Mouse (Mus musculus) midbrain, embryonic 11.5 days (tissue): ENCODE measurements around the gene Tenm3. TPM values are rescaled to one million over a fixed set of nuclear protein-coding genes. Genes with fewer than 3 reads are reported as not detected.

Experiments
- ATAC-seq: fragments of 200-750 bp; cut with Nextera tagmentation; 2 replicates; pipeline ENCODE4 v1.8.0; 2017; ENCODE audit warnings: moderate TSS enrichment, moderate library complexity; ENCODE audit not compliant: low FRiP score
- DNase-seq: peaks from one replicate; pipeline ENCODE4 v3.0.0; 2015; ENCODE audit warnings: low spot score; ENCODE audit errors: missing footprints
- H3K27ac ChIP-seq: fragments of 300-500 bp; sonication (generic); 2 replicates; pipeline ENCODE4 v1.5.1; 2014; ENCODE audit warnings: low read depth, low read length
- H3K27me3 ChIP-seq: fragments of 300-500 bp; sonication (generic); 2 replicates; pipeline ENCODE4 v1.6.1; 2014; ENCODE audit warnings: mild to moderate bottlenecking, low read length, moderate library complexity, mixed read lengths; ENCODE audit not compliant: control insufficient read depth, insufficient read depth
- H3K36me3 ChIP-seq: fragments of 300-500 bp; sonication (generic); 2 replicates; pipeline ENCODE4 v1.6.1; 2014; ENCODE audit warnings: mild to moderate bottlenecking, low read length, moderate library complexity, mixed read lengths; ENCODE audit not compliant: control insufficient read depth, insufficient read depth
- H3K4me1 ChIP-seq: fragments of 300-500 bp; sonication (generic); 2 replicates; pipeline ENCODE4 v1.6.1; 2014; ENCODE audit warnings: low read length; ENCODE audit not compliant: control insufficient read depth, insufficient read depth
- H3K4me2 ChIP-seq: fragments of 300-500 bp; sonication (generic); 2 replicates; pipeline ENCODE4 v1.6.1; 2014; ENCODE audit warnings: mild to moderate bottlenecking, moderate library complexity
- H3K4me3 ChIP-seq: fragments of 300-500 bp; sonication (generic); 2 replicates; pipeline ENCODE4 v1.5.1; 2014; ENCODE audit warnings: low read depth, low read length
- H3K9ac ChIP-seq: fragments of 300-500 bp; sonication (generic); 2 replicates; pipeline ENCODE4 v1.6.1; 2014; ENCODE audit warnings: low read length
- H3K9me3 ChIP-seq: fragments of 300-500 bp; sonication (generic); 2 replicates; pipeline ENCODE4 v1.6.1; 2016; ENCODE audit warnings: low read length; ENCODE audit not compliant: control insufficient read depth
- WGBS: fragments of 180-500 bp; shearing (Covaris S2); extraction: QIAGEN DNeasy Blood & Tissue Kit; methylation state at CpG from one replicate; pipeline ENCODE4 v1.1.7; 2014; 5-methylcytosine and 5-hydroxymethylcytosine counted together
- polyA plus RNA-seq: library from polyadenylated mRNA; unstranded; fragments of >200 nt; fragmentation: Nextera tagmentation; extraction: Ambion mirVana; gene quantifications from 2 replicates; pipeline ENCODE4 v1.2.1, GENCODE M21; 2014

Tenm3 gene
- polyA plus RNA-seq, 1 experiment from 2014 or later: 39.6 TPM

GRCm38 (mm10) chr8:48673476-48673875, 170.3 kb downstream of the Tenm3 start:
- H3K9ac ChIP-seq: no peak overlapping the region
- no peaks in the 10 kb centered on the region for H3K9me3 ChIP-seq
- ATAC-seq: no peak
- WGBS: 92% methylated on average over 2 of the region's 2 CpGs
- H3K27me3 ChIP-seq: no peaks in the 10 kb centered on the region
- no peaks in the 10 kb centered on the region for H3K36me3 ChIP-seq
- no peaks in the 10 kb centered on the region for H3K4me1 ChIP-seq
- H3K27ac ChIP-seq: no peak overlapping the region
- no peak overlapping the region for H3K4me2 ChIP-seq
- H3K4me3 ChIP-seq: no peak overlapping the region
- no peak for DNase-seq

- H3K4me1 ChIP-seq: no peaks in the 10 kb centered on the region
- ATAC-seq (no peak), DNase-seq (no peak)
- H3K4me2 ChIP-seq: no peak overlapping the region
- no peaks in the 10 kb centered on the region for H3K9me3 ChIP-seq
- no peak overlapping the region for H3K9ac ChIP-seq
- H3K4me3 ChIP-seq: no peak overlapping the region
- no peak overlapping the region for H3K27ac ChIP-seq
- no peaks in the 10 kb centered on the region for H3K27me3 ChIP-seq
- 93% methylated on average over 11 of the region's 11 CpGs for WGBS
- H3K36me3 ChIP-seq: no peaks in the 10 kb centered on the region
These were observed 171.3 kb downstream of the Tenm3 start for GRCm38 (mm10) chr8:48672471-48672870.

- DNase-seq (no peak), ATAC-seq (no peak)
- Histone ChIP-seq H3K4me2 (no peak overlapping the region), H3K4me3 (no peak overlapping the region), H3K4me1 (no peaks in the 10 kb centered on the region), H3K9ac (no peak overlapping the region), H3K27ac (no peak overlapping the region), H3K36me3 (no peaks in the 10 kb centered on the region), H3K27me3 (no peaks in the 10 kb centered on the region), H3K9me3 (no peaks in the 10 kb centered on the region)
- WGBS: 90% methylated on average over 4 of the region's 4 CpGs
These were observed 172.4 kb downstream of the Tenm3 start for GRCm38 (mm10) chr8:48671318-48671717.

GRCm38 (mm10) chr8:48670895-48671294, 172.9 kb downstream of the Tenm3 start:
- H3K4me1 ChIP-seq: no peaks in the 10 kb centered on the region
- no peaks in the 10 kb centered on the region for H3K36me3 ChIP-seq
- H3K4me2 ChIP-seq: no peak overlapping the region
- ATAC-seq (no peak), DNase-seq (no peak)
- no peak overlapping the region for H3K9ac ChIP-seq
- H3K27ac ChIP-seq: no peak overlapping the region
- no peak overlapping the region for H3K4me3 ChIP-seq
- WGBS: 78% methylated on average over 3 of the region's 3 CpGs
- H3K9me3 ChIP-seq: no peaks in the 10 kb centered on the region
- H3K27me3 ChIP-seq: no peaks in the 10 kb centered on the region

GRCm38 (mm10) chr8:48670387-48670786, 173.4 kb downstream of the Tenm3 start:
- Histone ChIP-seq H3K9me3 (no peaks in the 10 kb centered on the region), H3K4me3 (no peak overlapping the region), H3K4me2 (no peak overlapping the region), H3K4me1 (no peaks in the 10 kb centered on the region), H3K36me3 (no peaks in the 10 kb centered on the region), H3K9ac (no peak overlapping the region), H3K27ac (no peak overlapping the region), H3K27me3 (no peaks in the 10 kb centered on the region)
- no peak for ATAC-seq
- no peak for DNase-seq
- WGBS: 80% methylated on average over 1 of the region's 1 CpGs

GRCm38 (mm10) chr8:48665193-48665592, 178.6 kb downstream of the Tenm3 start:
- Histone ChIP-seq H3K4me2 (no peak overlapping the region), H3K9me3 (no peaks in the 10 kb centered on the region), H3K4me3 (no peak overlapping the region), H3K36me3 (no peaks in the 10 kb centered on the region), H3K27ac (no peak overlapping the region), H3K9ac (no peak overlapping the region), H3K4me1 (no peaks in the 10 kb centered on the region), H3K27me3 (no peaks in the 10 kb centered on the region)
- DNase-seq: no peak
- WGBS: 93% methylated on average over 3 of the region's 3 CpGs
- ATAC-seq: no peak

- no peak overlapping the region for H3K4me2 ChIP-seq
- no peak overlapping the region for H3K9ac ChIP-seq
- DNase-seq (peak; percentile 64), ATAC-seq (no peak)
- H3K9me3 ChIP-seq: no peaks in the 10 kb centered on the region
- H3K4me3 ChIP-seq: no peak overlapping the region
- no peaks in the 10 kb centered on the region for H3K4me1 ChIP-seq
- no peaks in the 10 kb centered on the region for H3K27me3 ChIP-seq
- 94% methylated on average over 1 of the region's 1 CpGs for WGBS
- H3K27ac ChIP-seq: no peak overlapping the region
- no peaks in the 10 kb centered on the region for H3K36me3 ChIP-seq
These were observed 184.5 kb downstream of the Tenm3 start for GRCm38 (mm10) chr8:48659226-48659625.

- DNase-seq (peak; percentile 80), ATAC-seq (no peak)
- Histone ChIP-seq H3K4me3 (no peak overlapping the region), H3K9me3 (no peaks in the 10 kb centered on the region), H3K27me3 (no peaks in the 10 kb centered on the region), H3K4me2 (no peak overlapping the region), H3K9ac (no peak overlapping the region), H3K27ac (no peak overlapping the region), H3K36me3 (no peaks in the 10 kb centered on the region), H3K4me1 (no peaks in the 10 kb centered on the region)
- 34% methylated on average over 15 of the region's 15 CpGs for WGBS
These were observed 188.2 kb downstream of the Tenm3 start for GRCm38 (mm10) chr8:48655381-48656043.

GRCm38 (mm10) chr8:48649845-48650244, 193.9 kb downstream of the Tenm3 start:
- no peaks in the 10 kb centered on the region; the same call in 1 of the 2 replicates for H3K4me1 ChIP-seq
- H3K4me2 ChIP-seq: no peak overlapping the region
- ATAC-seq: no peak
- H3K36me3 ChIP-seq: no peaks in the 10 kb centered on the region
- no peak overlapping the region for H3K27ac ChIP-seq
- no peaks in the 10 kb centered on the region for H3K9me3 ChIP-seq
- WGBS: 95% methylated on average over 7 of the region's 7 CpGs
- no peak overlapping the region for H3K4me3 ChIP-seq
- no peak overlapping the region for H3K9ac ChIP-seq
- H3K27me3 ChIP-seq: no peaks in the 10 kb centered on the region
- no peak for DNase-seq
